Mouse (Mus musculus): ENCODE results near the gene Vmn1r37. TPM values are rescaled to one million over a fixed set of nuclear protein-coding genes. Genes with fewer than 3 reads are reported as not detected.
"Not testable (repeated sequence)": the region's sequence is repeated elsewhere in the genome, so short reads cannot be mapped to it uniquely, and the experiment has no call there.

The Vmn1r37 gene
- total RNA-seq (2021) = not detected

DNA sequence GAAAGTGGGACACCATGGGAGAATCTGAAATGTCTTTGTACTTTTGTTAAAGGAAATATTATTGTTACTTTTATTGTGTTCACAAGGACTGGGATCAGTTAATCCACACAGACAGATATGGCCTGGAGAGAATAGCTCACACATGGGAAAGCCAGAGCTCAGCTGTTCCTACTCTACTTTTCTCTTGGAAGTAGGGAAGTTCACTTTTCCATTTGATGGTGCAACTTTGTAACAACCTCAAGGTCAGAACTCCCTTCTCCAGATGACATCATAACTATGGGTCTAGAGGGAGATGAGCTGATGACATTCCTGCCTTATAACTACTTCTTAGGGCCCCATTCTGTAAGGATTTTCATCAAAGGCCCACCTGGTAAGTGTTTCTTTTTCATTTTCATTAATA, at the start of gene Vmn1r37:
Gene Vmn1r37 (plus strand): TSS at position 301 of the 400 bp plus-strand sequence.
- not testable (repeated sequence) for DNase-seq (ENCODE audit: extremely low spot score in 1 of 2, low spot score in 1 of 2)

DNA sequence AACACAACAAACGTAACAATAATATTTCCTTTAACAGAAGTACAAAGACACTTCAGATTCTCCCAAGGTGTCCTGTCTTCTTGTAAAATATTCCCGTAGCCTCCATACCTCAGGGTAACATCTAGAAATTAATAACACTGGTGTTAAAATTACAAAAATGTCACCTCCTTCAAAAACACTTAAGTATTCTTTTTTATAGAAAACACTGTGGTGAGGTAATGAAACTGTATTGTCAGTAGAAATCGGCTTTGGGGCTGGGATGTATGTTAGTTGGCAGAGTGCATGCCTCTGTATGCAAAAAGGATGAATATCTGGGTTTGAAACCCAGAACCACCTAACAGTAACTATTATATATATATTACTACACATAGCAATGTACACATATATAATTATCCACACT, 43.4 kb upstream of the Vmn1r37 start, which contains the start of gene Vmn1r35:
Gene Vmn1r35 (minus strand): TSS at position 101 of the 400 bp plus-strand sequence.
- no peak for DNase-seq (ENCODE audit: extremely low spot score in 1 of 2, low spot score in 1 of 2)

DNA sequence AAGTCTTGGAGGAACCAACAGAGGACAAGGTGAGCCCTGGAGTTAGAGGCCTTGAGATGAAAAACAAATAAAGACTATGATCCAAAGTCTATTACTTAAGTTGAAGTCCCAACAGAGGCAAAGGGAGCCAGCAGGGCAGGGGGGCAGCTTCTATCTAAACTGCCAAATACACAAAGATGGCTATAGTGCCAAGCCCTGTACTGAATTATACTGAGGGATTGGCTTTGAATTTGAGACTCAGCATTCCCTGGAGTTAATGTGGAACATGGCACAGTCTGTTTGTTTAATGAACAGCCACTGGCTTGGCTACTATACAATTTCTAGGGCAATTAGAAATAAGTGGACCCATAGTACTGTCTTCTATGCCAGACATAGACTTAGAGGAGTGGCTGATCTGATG, 20.3 kb upstream of the Vmn1r37 start:
- DNase-seq (ENCODE audit: extremely low spot score in 1 of 2, low spot score in 1 of 2) = no peak

DNA sequence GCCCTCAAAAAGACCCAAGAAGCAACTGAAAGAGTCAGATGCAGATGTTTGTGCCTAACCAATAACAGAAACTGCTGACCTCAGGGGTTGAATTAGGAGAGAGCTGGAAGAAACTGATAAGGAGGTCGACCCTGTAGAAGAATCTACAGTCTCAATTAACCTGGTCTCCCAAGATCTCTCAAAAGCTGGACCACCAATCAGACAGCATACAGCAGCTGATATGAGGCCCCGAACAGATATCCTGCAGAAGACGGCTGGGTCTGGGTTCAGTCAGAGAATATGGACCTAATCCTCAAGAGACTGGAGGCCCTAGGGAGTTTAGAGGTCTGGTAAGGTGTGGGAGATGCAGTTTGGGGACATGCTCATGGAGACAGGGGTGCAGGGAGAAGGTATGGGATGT, 15.3 kb upstream of the Vmn1r37 start:
- no peak for DNase-seq (ENCODE audit: extremely low spot score in 1 of 2, low spot score in 1 of 2)

DNA sequence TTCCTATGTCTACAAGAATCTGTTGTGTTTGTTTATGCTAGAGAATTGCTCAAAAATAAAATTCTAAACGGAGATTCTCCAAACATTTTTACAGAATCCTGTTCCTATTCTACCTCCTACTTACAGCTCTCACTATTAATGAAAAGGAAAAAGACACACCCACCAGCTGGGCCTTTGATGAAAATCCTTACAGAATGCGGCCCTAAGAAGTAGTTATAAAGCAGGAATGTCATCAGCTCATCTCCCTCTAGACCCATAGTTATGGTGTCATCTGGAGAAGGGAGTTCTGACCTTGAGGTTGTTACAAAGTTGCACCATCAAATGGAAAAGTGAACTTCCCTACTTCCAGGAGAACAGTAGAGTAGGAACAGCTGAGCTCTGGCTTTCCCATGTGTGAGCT, 10.1 kb upstream of the Vmn1r37 start, which contains the start of gene Vmn1r36:
Gene Vmn1r36 (minus strand): TSS at position 101 of the 400 bp plus-strand sequence.
- not testable (repeated sequence) for DNase-seq (ENCODE audit: extremely low spot score in 1 of 2, low spot score in 1 of 2)

DNA sequence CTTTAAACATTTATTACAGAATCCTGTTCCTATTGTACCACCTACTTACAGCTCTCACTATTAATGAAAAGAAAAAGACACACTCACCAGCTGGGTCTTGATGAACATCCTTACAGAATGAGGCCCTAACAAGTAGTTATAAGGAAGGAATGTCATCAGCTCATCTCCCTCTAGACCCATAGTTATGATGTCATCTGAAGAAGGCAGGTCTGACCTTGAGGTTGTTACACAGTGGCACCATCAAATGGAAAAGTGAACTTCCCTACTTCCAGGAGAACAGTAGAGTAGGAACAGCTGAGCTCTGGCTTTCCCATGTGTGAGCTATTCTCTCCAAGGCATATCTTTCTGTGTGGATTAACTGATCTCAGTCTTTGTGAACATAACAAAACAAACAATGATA, 53.3 kb downstream of the Vmn1r37 start, which contains the start of gene Vmn1r38:
Gene Vmn1r38 (minus strand): TSS at position 101 of the 400 bp plus-strand sequence.
- not testable (repeated sequence) for DNase-seq (ENCODE audit: extremely low spot score in 1 of 2, low spot score in 1 of 2)

Other genes with a start within 250 kb of the Vmn1r37 start
- 1 to 10 TPM; 5.7 to 5.9 TPM for gene Mad2l1, start 194.0 kb upstream of the Vmn1r37 start, total RNA-seq (2021)
- gene Vmn1r32, start 169.3 kb upstream of the Vmn1r37 start, total RNA-seq (2021) = not detected
- gene Vmn1r33, start 111.1 kb upstream of the Vmn1r37 start, total RNA-seq (2021) = not detected
- not detected for gene Vmn1r34, start 85.5 kb upstream of the Vmn1r37 start, total RNA-seq (2021)
- gene Vmn1r35, start 43.5 kb upstream of the Vmn1r37 start, total RNA-seq (2021) = not detected
- not detected for gene Vmn1r36, start 10.2 kb upstream of the Vmn1r37 start, total RNA-seq (2021)
- not detected for gene Vmn1r38, start 53.2 kb downstream of the Vmn1r37 start, total RNA-seq (2021)
- not detected for gene Vmn1r39, start 81.2 kb downstream of the Vmn1r37 start, total RNA-seq (2021)
- gene Gng12, start 167.0 kb downstream of the Vmn1r37 start, total RNA-seq (2021) = 10 to 100 TPM; 64.7 to 82.2 TPM